Mouse (Mus musculus): Measurements from ENCODE around the gene Oxct1.

Oxct1 gene

DNA sequence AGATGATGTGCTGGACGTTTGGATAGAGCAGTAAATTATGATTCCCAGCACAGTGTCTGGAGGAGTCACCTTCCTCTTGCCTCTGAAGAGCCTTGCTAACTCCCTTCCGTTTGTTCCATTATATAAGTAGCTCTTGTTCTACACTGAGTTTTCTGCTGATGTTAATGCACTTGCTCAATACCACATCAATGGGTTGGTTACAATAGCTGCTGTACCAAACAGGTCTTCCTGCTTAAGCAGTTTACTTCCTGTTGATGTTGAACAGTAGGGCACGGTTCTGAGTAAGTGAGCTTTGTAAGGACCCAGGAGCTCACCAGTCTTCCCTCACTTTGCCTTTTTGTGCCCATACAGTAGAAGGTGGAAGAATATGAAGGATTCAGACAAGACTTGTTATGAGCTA, 98.5 kb downstream of the Oxct1 start:
- no peak for DNase-seq (ENCODE audit: low spot score)

DNA sequence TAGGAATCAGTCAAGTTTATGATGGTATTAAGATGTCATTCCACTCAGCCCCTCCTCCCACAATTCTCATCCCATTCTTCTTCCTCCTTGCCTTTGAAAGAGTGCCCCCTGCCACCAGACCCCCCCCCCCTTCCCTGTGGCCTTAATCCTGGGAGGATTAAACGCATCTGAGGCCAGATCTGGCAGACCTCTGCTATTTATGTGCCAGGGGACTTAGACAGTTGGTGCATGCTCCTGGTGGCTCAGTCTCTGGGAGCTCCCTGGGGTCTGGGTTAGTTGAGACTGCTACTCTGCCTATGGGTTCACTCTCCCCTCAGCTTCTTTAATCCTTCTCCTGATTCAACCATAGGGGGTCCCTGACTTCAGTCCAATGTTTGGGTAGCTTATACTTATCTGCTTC, 112.3 kb downstream of the Oxct1 start:
- DNase-seq (ENCODE audit: low spot score), result no peak

DNA sequence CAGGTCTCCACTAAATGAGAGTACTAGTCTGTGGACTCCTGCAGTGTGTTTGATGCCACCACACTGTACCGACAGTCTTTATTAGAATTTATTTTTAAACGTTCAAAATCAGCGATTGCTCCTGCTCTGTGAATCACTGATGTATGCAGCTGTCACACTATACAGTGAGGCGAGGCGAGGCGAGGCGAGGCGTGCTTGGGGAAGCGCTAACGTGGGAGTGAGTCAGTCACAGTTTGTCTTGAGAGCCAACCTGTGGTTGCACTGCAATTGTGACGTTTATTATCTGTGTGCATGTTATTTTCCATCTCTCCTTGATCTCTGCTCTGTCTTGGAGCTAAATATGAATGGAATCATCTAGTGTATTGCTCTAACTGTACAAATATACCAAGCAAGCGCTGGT, 113.3 kb downstream of the Oxct1 start:
- DNase-seq (ENCODE audit: low spot score), result no peak

DNA sequence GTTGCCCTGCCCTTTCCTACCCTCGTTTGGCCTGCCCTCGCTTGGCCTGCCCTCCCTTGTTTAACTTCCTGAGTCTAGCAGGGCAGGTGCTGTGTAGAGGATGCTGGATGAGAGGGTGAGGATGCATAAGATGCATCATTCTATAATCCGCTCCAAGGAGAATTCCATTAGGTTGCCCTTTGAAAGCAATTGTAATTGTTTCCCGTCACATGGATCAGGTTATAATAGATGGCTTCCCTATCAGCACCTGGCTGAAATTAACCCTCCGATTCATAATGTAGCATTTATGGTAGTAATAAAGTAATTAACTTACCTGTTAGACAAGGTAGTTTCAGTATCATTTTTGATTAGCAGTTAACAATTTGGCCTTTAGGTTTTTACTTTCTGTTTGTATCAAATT, 119.2 kb downstream of the Oxct1 start:
- no peak for DNase-seq (ENCODE audit: low spot score)

DNA sequence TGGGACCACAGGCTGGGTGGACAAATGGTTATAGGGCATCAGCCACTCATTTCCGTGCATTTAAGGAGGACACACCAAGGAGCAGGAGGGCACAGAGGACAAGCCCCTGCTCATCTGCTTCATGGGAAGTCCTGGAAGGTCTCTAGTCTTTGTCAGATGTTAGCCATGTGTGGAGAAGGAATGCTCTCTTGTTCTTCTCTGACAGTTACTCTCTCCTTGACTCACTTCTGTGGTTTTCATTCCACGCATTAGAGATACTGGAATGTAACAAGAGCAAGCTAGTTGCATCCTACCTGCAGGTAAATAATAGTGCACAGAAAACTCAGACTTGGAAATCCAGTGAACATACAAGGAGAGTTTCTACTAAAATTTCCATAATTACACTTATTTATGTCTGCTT, 121.5 kb downstream of the Oxct1 start:
- DNase-seq (ENCODE audit: low spot score), result no peak

DNA sequence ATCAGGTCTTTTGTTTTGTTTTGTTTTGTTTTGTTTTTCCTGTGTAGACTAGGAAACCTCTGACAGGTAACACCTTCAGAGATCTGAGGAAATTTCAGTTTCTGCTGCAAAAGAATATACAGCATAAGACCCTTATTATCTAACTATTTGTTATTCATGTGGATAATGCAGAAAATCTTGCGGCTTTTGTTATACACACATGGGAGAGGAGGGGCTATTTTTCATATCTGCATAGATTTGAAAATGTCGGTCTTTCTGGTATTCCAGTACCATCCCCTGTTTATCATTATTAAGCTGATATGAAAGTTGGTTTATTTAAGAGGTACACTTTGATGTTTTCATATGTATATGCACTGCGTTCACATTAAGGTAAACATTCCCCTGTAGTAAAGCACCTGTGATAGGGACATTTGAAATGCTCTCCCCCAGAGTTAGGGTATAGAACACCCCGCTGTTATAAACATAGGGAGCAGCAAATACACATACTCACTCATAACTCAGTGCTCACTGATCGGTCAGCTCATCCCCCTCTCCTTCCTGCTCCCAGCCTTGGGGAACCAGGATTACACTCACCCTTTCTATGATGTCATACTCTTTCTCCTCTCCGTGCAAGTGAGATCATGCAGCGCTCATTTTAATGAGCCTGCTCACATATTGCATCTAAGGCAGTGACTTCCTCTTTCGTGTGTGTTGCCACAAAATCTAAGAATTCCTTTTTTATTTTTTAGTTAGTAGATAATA, 122.6 kb downstream of the Oxct1 start:
- DNase-seq (ENCODE audit: low spot score), result no peak

DNA sequence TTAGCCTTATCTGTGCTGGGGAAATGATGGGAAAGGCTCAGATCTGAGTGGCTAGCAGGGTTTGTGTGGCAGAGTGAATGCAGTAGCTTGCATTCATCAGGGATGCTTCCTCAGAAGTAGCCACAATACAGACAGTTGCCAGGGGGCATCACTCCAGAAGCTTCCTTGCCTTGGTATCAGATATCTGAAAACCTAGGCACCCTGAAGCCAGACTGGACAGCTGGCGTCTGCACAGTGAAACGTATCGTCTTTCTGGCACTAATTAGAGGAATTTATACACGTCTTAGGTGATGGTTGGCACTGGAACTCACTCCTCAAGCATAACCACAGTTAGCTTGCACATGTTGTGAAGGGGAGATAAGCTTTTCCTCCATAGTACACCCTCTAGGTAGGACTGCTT, 128.5 kb downstream of the Oxct1 start:
- DNase-seq (ENCODE audit: low spot score), result no peak

DNA sequence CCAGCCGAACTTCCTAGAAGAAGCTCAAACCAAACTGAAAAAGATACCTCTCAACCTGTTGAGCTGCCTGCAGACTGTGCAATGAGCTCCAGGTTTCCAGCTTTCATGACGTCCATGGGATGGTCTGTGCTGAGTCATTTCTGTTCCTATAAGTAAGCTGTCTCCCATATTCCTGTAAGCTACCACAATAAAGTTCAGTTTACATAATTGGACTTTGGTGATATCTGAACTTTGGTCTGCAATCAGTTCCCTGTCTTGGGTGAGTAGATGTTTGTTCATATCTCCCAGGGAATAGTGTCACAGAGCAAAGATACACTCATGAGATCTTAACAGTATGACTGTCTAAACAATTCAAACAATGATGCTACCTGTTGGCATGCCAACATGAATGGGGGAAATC, 141.8 kb downstream of the Oxct1 start:
- DNase-seq (ENCODE audit: low spot score), result no peak

DNA sequence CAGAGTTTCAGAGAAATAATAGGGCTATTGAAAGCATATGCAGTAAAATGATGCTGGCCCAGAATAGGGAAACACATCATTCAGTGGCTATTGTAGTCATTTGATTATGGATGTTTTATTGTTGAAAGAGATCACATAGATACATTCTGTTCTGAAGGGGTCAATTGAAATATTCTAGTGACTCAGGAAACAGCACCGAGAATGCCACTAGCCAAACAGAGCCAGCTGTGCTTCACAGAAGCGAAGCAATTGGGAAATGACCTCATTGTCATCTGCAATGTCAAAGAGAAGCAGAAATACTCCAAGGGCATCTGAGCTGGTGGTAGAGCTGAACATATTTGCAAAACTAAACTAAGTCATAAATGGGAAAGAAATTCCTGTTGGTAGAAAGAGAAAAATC, 145.4 kb downstream of the Oxct1 start:
- DNase-seq (ENCODE audit: low spot score), result no peak

DNA sequence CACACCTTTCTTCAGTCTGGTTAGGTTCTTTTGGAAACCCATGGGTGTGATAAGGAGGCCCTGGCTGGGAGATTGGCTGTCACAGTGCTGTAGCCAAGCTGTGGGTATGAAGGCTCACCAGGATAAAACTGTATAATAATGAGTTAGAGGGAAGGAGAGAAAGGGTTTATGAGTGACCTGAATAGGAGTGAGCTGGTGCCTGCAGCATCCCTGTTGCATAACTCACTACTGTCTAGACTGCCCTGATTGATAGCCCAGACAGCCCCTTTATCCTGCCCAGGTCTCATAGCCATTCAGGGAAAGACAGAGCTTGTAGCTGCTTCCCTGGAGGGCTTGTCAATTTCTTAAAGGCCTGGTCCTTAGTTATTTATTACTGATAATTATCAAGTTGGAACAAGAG, 171.7 kb downstream of the Oxct1 start:
- no peak for DNase-seq (ENCODE audit: low spot score)

Measured in urinary bladder, postnatal 14 days (tissue).